Mouse (Mus musculus) stomach, postnatal 0 days (tissue): Measurements from ENCODE around the gene Cox15.

ENCODE experiments used
- CTCF ChIP-seq: IDR thresholded peaks from 2 replicates; pipeline ENCODE4 v1.5.1; 2016; ENCODE audit warnings: antibody characterized with exemption, low read depth, mild to moderate bottlenecking, moderate library complexity
- EP300 ChIP-seq: optimal IDR thresholded peaks from 2 replicates; pipeline ENCODE3; 2016; ENCODE audit warnings: antibody characterized with exemption

GRCm38 (mm10) chr19:43708206-43708605, 44.6 kb downstream of the Cox15 start:
- TF ChIP-seq EP300 (no peak), CTCF (no peak)
